8 mouse cellular contexts compared by ENCODE assay signal in the genomic region with DNA sequence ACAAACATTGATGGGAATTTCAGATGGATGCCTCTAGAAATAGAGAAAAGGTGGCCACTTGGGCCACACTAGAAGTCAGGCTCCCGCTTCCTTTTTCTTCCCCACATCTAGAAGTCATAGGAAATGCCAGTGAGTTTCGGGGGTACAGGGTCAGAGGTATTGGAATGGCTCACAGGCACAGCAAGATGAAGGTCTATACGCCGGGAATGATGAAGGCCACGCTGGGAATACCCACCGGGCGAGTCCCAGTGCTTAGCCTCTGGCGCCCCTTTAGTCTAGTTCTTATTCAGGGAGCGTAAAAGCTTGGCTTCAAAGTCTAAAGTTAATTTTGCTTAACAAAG. TPM values are rescaled to one million over a fixed set of nuclear protein-coding genes. Genes with fewer than 3 reads are reported as not detected.
DNase-seq lines count a peak whose midpoint lies in the region; ATAC-seq and TF ChIP-seq lines count a peak whose summit lies in the region.

No protein-coding gene starts in this region.

- WGBS in embryonic facial prominence, embryonic 15.5 days = under 1% methylated on average over 9 of the region's 9 CpGs
- WGBS in limb, embryonic 11.5 days = under 1% methylated on average over 9 of the region's 9 CpGs
- 1% methylated on average over 9 of the region's 9 CpGs for WGBS in neural tube, embryonic 14.5 days

- H3K27ac ChIP-seq in left cerebral cortex, adult 2 months = peak overlapping the region; percentile 99
- peak overlapping the region; percentile 96 for H3K27ac ChIP-seq in embryonic facial prominence, embryonic 15.5 days (replicated peaks)
- H3K27ac ChIP-seq in limb, embryonic 11.5 days (replicated peaks; ENCODE audit: low read depth, low read length) = peak overlapping the region; percentile 89
- peak overlapping the region; percentile 96 for H3K27ac ChIP-seq in neural tube, embryonic 14.5 days (ENCODE audit: low read depth, low read length)

- no peak for TF ChIP-seq CTCF in left cerebral cortex, adult 2 months (IDR thresholded peaks at IDR 0.05)

- H3K27me3 ChIP-seq in embryonic facial prominence, embryonic 15.5 days = no peaks in the 10 kb centered on the region
- H3K27me3 ChIP-seq in limb, embryonic 11.5 days (ENCODE audit: control insufficient read depth, insufficient read depth, low read length) = no peaks in the 10 kb centered on the region
- no peaks in the 10 kb centered on the region for H3K27me3 ChIP-seq in neural tube, embryonic 14.5 days (ENCODE audit: control insufficient read depth, insufficient read depth, low read length)

- no peak; the same call in 1 of the 2 replicates for ATAC-seq in embryonic facial prominence, embryonic 15.5 days (ENCODE audit: insufficient number of reproducible peaks, low FRiP score, low TSS enrichment, low read depth)
- ATAC-seq in limb, embryonic 11.5 days (ENCODE audit: insufficient number of reproducible peaks, low FRiP score, low TSS enrichment, low read depth) = peak; percentile 42
- peak; percentile 31 for ATAC-seq in neural tube, embryonic 14.5 days (ENCODE audit: low read depth)

- no peaks in the 10 kb centered on the region for H3K36me3 ChIP-seq in embryonic facial prominence, embryonic 15.5 days
- no peaks in the 10 kb centered on the region for H3K36me3 ChIP-seq in limb, embryonic 11.5 days (ENCODE audit: control insufficient read depth, insufficient read depth, low read length)
- H3K36me3 ChIP-seq in neural tube, embryonic 14.5 days (ENCODE audit: control insufficient read depth, insufficient read depth, low read length) = no peaks in the 10 kb centered on the region

- H3K4me1 ChIP-seq in embryonic facial prominence, embryonic 15.5 days = peaks cover 16% of the 10 kb centered on the region
- H3K4me1 ChIP-seq in limb, embryonic 11.5 days (ENCODE audit: control insufficient read depth, insufficient read depth, low read length) = peaks cover 3% of the 10 kb centered on the region
- H3K4me1 ChIP-seq in neural tube, embryonic 14.5 days (ENCODE audit: control insufficient read depth, insufficient read depth, low read length) = peaks cover 17% of the 10 kb centered on the region

- H3K4me2 ChIP-seq in embryonic facial prominence, embryonic 15.5 days (replicated peaks) = peak overlapping the region; percentile 63
- peak overlapping the region; percentile 85 for H3K4me2 ChIP-seq in limb, embryonic 11.5 days (ENCODE audit: low read depth, severe bottlenecking)
- H3K4me2 ChIP-seq in neural tube, embryonic 14.5 days (ENCODE audit: low read depth, low read length) = peak overlapping the region; percentile 80

- intact Hi-C loops in left cerebral cortex, adult 2 months (cut with DNase I) = loop anchor here (1.0 kb wide), 1 partner anchor 20 kb away; a partner anchor contains a TSS
- intact Hi-C loops in left cerebral cortex, postnatal 4 days (cut with DNase I) = no loop called here

- H3K9me3 ChIP-seq in embryonic facial prominence, embryonic 15.5 days (replicated peaks) = no peaks in the 10 kb centered on the region
- no peaks in the 10 kb centered on the region for H3K9me3 ChIP-seq in limb, embryonic 11.5 days (ENCODE audit: control insufficient read depth, low read length)
- no peaks in the 10 kb centered on the region for H3K9me3 ChIP-seq in neural tube, embryonic 14.5 days (ENCODE audit: control insufficient read depth, low read length)

- no peak for DNase-seq in left cerebral cortex, adult 2 months (ENCODE audit: extremely low spot score in 1 of 2, low spot score in 2 of 2)
- no peak for DNase-seq in left cerebral cortex, postnatal 4 days
- DNase-seq in limb, embryonic 11.5 days (ENCODE audit: low spot score) = no peak
- no peak for DNase-seq in embryo, embryonic 10 days (ENCODE audit: low spot score)
- no peak for DNase-seq in gastrocnemius, adult 8-10 months (ENCODE audit: low spot score in 2 of 2)
- no peak for DNase-seq in layer of hippocampus, postnatal 36 days

- peak overlapping the region; percentile 70 for H3K9ac ChIP-seq in embryonic facial prominence, embryonic 15.5 days
- H3K9ac ChIP-seq in limb, embryonic 11.5 days (ENCODE audit: low read length) = peak overlapping the region; percentile 91
- peak overlapping the region; percentile 90 for H3K9ac ChIP-seq in neural tube, embryonic 14.5 days (replicated peaks; ENCODE audit: low read depth, low read length)

- H3K4me3 ChIP-seq in left cerebral cortex, adult 2 months = peak overlapping the region; percentile 82
- H3K4me3 ChIP-seq in embryonic facial prominence, embryonic 15.5 days (replicated peaks) = peak overlapping the region; percentile 60
- peak overlapping the region; percentile 60 for H3K4me3 ChIP-seq in limb, embryonic 11.5 days (ENCODE audit: low read depth, low read length)
- peak overlapping the region; percentile 61 for H3K4me3 ChIP-seq in neural tube, embryonic 14.5 days (ENCODE audit: low read depth, low read length)

RNA-seq across cellular contexts. Expression of a gene that starts 0.4 kb away (rescaled TPM):
- 10 to 100 TPM; 15.8 TPM for total RNA-seq in left cerebral cortex, adult 2 months (2021)
- 10 to 100 TPM; 19.9 to 22.4 TPM for total RNA-seq in left cerebral cortex, postnatal 4 days (2021)
- 27.6 and 32.0 TPM in 2 replicates for polyA plus RNA-seq in embryonic facial prominence, embryonic 15.5 days (2015; fragmentation: Nextera tagmentation; extraction: Ambion mirVana)
- 37.5 and 38.7 TPM in 2 replicates for polyA plus RNA-seq in limb, embryonic 11.5 days (2014; fragmentation: Nextera tagmentation; extraction: Ambion mirVana)
- polyA plus RNA-seq in neural tube, embryonic 14.5 days (2014; fragmentation: Nextera tagmentation; extraction: Ambion mirVana) = 19.0 and 21.4 TPM in 2 replicates
- 1 to 10 TPM; 2.6 to 3.9 (median 3.2) TPM for total RNA-seq in gastrocnemius, adult 8-10 months (2022)
- total RNA-seq in layer of hippocampus, postnatal 36 days (2021) = 10 to 100 TPM; 14.0 to 16.7 TPM

RNA-seq across cellular contexts. Expression of a gene that starts 4.2 kb away (rescaled TPM):
- not detected for total RNA-seq in left cerebral cortex, adult 2 months (2021)
- not detected for total RNA-seq in left cerebral cortex, postnatal 4 days (2021)
- 0.35 TPM in 1 of 2 replicates, not detected in the other for polyA plus RNA-seq in embryonic facial prominence, embryonic 15.5 days (2015; fragmentation: Nextera tagmentation; extraction: Ambion mirVana)
- polyA plus RNA-seq in limb, embryonic 11.5 days (2014; fragmentation: Nextera tagmentation; extraction: Ambion mirVana) = not detected in 2 replicates
- polyA plus RNA-seq in neural tube, embryonic 14.5 days (2014; fragmentation: Nextera tagmentation; extraction: Ambion mirVana) = 0.18 and 0.29 TPM in 2 replicates
- not detected for total RNA-seq in gastrocnemius, adult 8-10 months (2022)
- total RNA-seq in layer of hippocampus, postnatal 36 days (2021) = under 1 TPM in 1 of 2 experiments, not detected in 1; 0.38 TPM

RNA-seq across cellular contexts. Expression of a gene that starts 19.5 kb away (rescaled TPM):
- 10 to 100 TPM; 66.8 to 67.5 TPM for total RNA-seq in left cerebral cortex, adult 2 months (2021)
- 10 to 100 TPM; 81.0 to 86.0 TPM for total RNA-seq in left cerebral cortex, postnatal 4 days (2021)
- 319 and 363 TPM in 2 replicates for polyA plus RNA-seq in embryonic facial prominence, embryonic 15.5 days (2015; fragmentation: Nextera tagmentation; extraction: Ambion mirVana)
- polyA plus RNA-seq in limb, embryonic 11.5 days (2014; fragmentation: Nextera tagmentation; extraction: Ambion mirVana) = 343 and 351 TPM in 2 replicates
- 194 and 198 TPM in 2 replicates for polyA plus RNA-seq in neural tube, embryonic 14.5 days (2014; fragmentation: Nextera tagmentation; extraction: Ambion mirVana)
- 10 to 100 TPM; 51.0 to 56.9 (median 52.2) TPM for total RNA-seq in gastrocnemius, adult 8-10 months (2022)
- total RNA-seq in layer of hippocampus, postnatal 36 days (2021) = 10 to 100 TPM; 82.9 to 86.1 TPM

RNA-seq across cellular contexts. Expression of a gene that starts 32.4 kb away (rescaled TPM):
- 10 to 100 TPM; 29.2 to 31.5 TPM for total RNA-seq in left cerebral cortex, adult 2 months (2021)
- 10 to 100 TPM; 32.1 to 38.1 TPM for total RNA-seq in left cerebral cortex, postnatal 4 days (2021)
- polyA plus RNA-seq in embryonic facial prominence, embryonic 15.5 days (2015; fragmentation: Nextera tagmentation; extraction: Ambion mirVana) = 15.0 and 17.0 TPM in 2 replicates
- polyA plus RNA-seq in limb, embryonic 11.5 days (2014; fragmentation: Nextera tagmentation; extraction: Ambion mirVana) = 12.0 and 14.0 TPM in 2 replicates
- 21.0 and 23.1 TPM in 2 replicates for polyA plus RNA-seq in neural tube, embryonic 14.5 days (2014; fragmentation: Nextera tagmentation; extraction: Ambion mirVana)
- total RNA-seq in gastrocnemius, adult 8-10 months (2022) = 1 to 10 TPM; 1.6 to 4.5 (median 2.4) TPM
- 10 to 100 TPM; 30.6 to 36.0 TPM for total RNA-seq in layer of hippocampus, postnatal 36 days (2021)

RNA-seq across cellular contexts. Expression of a gene that starts 34.3 kb away (rescaled TPM):
- total RNA-seq in left cerebral cortex, adult 2 months (2021) = not detected
- total RNA-seq in left cerebral cortex, postnatal 4 days (2021) = not detected
- polyA plus RNA-seq in embryonic facial prominence, embryonic 15.5 days (2015; fragmentation: Nextera tagmentation; extraction: Ambion mirVana) = not detected in 2 replicates
- polyA plus RNA-seq in limb, embryonic 11.5 days (2014; fragmentation: Nextera tagmentation; extraction: Ambion mirVana) = not detected in 2 replicates
- polyA plus RNA-seq in neural tube, embryonic 14.5 days (2014; fragmentation: Nextera tagmentation; extraction: Ambion mirVana) = not detected in 2 replicates
- total RNA-seq in gastrocnemius, adult 8-10 months (2022) = not detected
- total RNA-seq in layer of hippocampus, postnatal 36 days (2021) = not detected
